Mouse (Mus musculus) kidney, adult 9 months (tissue): ENCODE results near the gene Tob2.

Experiments used
- DNase-seq: peaks from one replicate; pipeline ENCODE4 v3.0.0; 2022

Tob2 gene

DNA sequence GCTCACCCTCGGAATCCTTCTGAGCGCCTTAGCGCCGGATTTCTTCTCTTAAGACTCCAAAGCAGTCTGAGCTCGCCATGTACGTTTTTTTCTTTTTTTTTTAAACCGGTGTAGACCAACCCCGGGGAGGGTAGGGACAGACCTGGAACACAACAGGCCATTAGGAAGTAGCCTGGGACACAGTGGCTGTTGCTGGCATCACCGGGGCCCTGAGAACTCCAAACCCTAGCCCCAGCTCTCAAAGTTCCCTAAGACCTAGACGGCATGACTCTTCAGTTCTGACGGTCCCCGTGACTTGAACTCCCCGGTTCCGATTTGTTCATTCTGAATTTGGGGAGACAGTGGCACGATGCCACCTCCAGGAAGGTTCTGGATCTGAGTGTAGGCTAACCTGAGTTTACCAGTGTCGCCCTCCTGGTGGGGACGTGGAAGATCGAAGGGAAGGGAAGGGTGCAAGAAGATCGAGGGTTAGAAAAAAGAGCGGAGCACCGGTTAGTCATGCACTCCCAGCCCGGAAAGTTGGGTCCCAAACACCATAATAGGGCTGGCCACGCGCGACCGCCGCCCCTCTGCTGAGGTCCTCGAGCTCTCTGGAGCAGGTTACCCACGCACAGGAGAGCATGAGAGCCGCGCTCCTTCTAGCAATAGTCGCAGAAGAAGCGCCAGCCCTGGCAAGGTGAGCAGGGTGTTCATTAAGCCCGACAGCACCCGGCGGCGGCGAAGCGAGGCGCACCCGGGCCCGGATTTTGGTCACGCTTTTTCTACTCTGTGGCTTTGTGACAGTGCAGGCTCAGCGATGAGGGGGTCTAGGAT lies at the start of gene Tob2:
Gene Tob2, minus strand, starts transcription at position 280 of the 813 bp plus-strand sequence.
- peak; percentile 82 for DNase-seq

DNA sequence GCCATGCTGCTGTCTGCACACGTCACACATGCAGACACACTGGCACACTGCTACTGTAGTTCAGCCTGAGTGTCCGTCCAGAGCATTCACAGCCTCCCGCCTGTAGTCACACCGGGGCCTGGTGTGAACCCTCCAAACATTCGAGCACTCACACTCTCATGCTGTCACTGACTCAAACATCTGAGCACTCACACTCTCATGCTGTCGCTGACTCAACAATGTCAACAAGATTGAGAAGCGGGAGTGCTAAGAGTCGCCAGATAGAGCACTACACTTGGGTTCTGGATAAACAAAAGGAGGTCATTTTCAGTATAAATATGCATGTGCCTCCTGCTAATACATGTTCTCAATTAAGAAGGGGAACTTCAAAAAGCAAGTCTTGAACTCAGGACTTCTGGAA lies 49.4 kb upstream of the Tob2 start:
- DNase-seq: no peak

DNA sequence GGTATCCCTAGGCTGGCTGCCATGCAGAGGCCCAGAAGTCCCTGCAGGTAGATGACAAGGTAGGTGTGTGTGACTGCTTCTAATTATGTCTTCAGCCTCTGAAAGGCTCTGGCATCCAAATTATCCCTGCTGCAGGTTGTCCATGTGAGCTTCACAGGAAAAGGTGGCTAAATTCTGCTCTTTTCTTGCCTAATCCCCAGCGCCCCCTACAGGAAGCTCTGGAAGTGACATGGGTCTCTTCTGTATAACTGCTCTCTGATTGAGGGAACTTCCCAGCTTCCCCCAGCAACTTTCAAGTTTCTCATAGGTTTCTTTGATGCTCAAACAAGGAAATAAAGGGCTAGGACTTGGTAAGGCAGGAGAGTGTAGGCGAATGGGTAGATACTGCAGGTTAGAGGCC lies 46.3 kb upstream of the Tob2 start:
- DNase-seq: peak; percentile 82

DNA sequence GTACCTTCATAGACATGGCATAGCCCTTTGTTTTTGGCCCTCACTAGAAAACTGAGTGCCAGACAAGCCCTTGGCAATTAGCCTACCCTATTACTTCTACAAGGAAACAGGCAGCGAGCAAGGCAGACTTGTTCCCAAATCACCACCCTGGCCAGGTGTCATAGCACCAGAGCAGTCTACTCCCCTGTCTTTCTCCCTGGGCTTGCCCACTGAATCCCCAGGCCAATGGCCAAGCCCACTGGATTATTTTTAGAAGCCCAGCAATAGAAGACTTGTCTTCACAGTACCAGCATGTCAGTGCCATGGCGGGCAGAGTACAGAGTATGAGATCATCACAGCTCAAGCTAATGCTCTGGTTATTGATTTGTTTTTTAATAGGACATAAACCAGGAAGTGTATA lies 40.2 kb upstream of the Tob2 start:
- no peak for DNase-seq

DNA sequence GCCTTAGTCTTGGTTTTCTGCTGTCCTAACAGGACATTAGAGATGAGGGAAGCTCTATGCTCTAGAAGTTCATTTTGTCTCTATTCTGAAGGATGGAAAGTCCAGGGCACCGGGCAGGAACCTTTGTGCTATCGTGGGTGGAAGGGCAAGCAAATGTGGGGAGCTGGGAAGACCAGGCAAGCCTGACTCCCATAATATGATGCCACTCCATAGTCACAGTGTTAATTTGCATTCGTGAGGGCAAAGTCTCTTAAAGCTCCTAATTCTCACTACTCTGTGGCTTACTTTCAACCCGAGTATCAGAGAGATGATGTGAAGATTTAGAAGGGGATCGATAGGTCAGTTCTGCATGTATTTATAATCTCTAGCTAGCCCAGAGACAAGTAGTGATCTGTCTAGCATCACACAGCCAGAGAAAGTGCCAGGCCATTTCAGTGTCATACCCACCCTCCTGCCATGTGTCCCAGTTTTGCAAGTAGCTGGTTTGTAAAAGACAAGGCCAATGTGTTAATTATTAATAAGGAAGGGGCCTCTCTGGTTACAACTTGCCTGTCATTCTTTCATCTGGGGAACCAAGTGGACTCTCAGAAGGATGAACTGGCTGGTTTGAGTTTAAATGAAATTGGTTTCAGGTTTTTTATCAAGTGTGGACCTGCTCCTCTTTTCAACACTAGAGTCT lies 39.1 kb upstream of the Tob2 start:
- DNase-seq: peak; percentile 70

DNA sequence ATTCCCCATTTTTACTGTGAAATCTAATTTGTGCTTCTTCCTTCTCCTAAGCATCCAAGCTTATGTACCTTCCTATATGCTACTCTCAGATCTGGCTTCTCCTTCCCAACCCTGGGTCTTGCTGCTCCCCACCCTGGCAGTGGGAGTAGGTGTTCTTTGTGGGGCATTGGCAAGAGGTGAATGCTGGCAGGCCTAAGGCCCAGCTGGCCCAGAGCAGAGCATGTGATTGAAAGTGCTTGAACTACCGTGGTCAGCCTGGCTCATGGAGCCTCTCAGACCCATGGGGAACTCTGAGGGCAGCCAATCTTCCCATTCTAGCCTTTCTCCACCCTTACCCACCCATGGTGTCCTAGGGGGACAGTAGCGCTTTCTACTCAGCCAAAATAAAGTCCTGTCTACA lies 37.8 kb upstream of the Tob2 start:
- DNase-seq: no peak

DNA sequence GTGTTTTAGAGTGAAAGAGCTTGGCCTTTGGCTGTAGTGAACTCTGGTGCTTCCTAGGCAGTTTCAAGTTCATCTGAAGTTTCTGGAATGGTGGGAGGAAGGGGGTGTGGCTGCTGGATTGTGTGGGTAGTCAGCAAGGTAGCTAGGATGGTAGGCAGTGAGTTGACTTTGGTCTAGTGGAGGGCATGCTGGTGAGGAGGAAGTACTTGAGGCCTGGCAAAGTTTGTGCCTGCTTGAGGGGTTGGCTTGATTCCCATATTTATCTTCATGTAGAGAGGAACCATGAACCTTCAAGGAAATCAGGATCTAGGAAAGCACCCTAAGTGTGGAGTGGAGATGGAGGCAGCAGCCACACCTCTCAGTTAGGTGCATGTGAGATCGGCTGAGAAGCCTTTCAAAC lies 35.4 kb upstream of the Tob2 start:
- peak; percentile 76 for DNase-seq

DNA sequence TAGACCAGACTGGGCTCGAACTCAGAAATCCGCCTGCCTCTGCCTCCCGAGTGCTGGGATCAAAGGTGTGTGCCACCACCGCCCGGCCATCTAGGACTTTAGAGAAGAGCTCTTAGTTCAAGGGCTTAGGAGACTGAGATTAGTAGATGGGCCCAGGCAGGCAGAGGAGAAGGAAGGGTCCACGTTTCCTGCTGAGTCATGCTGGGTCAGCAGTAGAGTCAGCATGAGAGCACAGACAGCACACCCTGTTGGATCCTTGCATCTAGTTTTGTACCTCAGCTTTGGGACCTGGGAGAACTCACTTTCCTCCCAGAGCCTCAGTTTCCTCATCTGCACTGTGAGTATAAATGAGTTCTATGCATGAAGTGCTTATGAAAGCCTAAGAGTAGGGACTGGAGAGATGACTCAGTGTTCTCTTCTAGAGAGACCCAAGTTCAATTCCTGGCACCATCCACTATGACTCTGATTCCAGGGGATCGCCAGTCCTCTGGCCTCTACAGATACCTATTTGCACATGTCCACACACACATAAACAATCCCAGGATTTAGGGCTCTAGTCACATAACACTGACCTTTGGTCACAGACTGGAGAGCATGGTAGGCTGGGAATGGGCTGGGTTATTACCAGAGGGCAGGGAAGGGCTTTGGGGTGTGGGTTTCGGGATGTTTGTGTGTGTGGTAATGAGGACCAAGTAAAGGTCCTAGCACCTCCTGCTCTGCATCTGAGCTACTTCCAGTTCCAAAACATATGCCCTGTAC lies 33.4 kb upstream of the Tob2 start:
- peak; percentile 27 for DNase-seq

DNA sequence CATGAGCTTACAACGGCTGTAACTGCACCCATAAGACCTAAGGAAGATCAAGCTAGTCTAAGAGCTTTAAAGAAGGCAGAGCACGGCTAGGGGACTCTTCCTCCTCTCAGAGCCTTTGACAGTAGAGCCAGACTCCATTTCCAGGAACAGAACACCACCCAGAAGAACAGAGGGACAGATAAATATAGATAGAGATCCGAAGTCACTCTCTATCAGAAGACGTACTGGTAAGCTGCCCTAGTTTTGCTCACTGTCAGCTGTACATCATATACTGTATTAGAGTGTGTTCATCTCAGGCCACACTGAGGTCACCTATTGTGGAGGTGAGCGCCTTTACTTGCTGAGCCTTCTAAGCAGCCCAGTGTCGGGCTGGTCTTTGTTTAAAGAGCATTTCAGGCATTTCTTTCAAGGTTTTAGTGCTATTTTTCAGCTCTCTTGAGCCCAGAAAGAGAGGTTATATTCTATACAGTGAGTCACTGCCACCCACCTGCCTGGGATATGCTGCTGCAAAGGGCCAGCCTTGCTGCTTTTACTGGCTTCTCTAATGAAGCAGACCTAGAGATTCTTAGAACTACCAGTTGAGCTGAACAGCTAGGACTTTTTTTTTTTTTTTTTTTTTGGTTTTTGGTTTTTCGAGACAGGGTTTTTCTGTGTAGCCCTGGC lies 32.7 kb upstream of the Tob2 start:
- DNase-seq: no peak

DNA sequence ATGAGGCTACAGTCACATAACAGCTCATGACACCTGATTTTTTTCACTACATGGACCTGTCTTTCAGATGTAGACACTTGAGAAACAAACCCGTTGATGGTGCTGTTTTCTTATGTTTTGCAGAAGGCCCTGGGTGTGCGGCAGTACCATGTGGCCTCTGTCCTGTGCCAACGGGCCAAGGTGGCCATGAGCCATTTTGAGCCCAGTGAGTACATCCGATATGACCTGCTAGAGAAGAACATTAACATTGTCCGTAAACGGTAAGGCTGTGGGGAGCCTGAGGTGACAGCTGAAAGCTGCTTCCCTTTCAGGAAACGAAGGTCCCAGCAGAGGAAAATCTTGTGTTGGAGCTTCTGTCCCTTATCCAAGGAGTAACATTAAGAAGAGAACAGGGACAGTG lies 30.6 kb upstream of the Tob2 start:
- no peak for DNase-seq

DNA sequence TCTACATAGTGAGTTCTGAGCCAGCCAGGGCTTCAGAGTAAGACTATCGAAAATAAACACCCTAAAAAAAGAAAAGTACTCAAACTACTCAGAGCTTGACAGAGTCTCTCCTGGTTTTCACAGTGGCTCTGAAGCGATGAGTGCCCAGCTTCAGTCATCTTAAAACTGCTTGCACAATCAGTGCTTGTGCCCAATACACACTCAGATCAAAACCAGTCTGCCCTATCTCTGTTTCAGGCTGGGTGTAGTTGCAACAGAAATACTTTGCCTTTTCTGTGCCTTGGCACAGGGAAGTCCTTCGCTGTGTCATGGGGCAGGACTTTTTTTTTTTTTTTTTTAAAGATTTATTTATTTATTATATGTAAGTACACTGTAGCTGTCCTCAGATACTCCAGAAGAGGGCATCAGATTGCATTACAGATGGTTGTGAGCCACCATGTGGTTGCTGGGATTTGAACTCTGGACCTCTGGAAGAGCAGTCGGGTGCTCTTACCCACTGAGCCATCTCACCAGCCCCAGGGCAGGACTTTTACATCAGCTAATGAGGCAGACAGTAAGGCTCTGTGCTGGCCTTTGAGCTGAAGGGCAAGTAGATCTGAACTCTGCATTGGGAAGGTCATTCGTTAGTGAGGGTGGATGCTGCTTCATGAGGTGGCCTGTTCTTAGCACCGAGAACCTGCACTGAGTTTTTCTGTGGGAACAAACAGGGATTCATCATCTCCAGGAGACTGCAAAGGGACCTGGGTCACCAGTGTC lies 28.4 kb upstream of the Tob2 start:
- DNase-seq: peak; percentile 61

DNA sequence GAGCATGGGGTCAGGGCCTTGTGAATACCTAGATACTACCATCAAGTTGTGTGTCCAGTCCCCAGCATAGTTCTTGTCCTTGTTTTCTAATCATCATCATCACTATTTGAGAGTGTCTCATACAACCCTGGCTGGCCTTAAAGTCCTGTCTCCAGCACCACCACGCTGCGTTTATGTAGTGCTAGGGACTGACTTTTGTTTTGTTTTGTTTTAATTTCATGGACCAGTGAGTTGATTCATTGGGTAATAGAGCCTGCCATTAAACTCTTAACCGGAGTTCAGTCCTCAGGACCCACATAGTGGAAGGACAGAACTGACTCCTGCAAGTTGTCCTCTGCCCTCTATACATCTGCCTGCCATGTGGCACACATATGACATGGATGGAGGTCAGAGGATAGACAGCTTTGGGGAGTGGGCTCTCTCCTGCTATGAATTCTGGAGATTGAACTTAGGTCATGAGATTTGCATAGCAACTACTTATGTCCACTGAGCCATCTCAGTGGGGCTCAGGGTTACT lies 26.9 kb upstream of the Tob2 start:
- DNase-seq: peak; percentile 32

DNA sequence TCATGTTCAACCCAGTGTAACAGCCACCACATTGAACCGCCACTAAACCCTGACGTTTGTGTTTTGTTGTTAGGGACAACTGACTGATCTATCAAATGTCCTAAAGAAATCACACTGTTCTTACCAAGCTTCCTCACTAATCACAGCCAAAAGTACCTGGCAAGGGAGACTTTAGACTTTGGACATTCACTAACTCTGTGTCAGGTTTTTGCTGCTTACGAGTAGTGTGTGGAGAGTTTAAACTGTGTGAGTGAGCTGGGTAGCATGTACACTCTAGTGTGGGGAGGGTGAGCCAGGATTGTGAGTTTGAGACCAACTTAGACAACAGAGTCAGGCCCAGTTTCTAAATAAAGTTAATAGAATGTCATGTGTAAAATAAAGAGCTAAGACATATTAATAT lies 23.8 kb upstream of the Tob2 start:
- peak; percentile 83 for DNase-seq

DNA sequence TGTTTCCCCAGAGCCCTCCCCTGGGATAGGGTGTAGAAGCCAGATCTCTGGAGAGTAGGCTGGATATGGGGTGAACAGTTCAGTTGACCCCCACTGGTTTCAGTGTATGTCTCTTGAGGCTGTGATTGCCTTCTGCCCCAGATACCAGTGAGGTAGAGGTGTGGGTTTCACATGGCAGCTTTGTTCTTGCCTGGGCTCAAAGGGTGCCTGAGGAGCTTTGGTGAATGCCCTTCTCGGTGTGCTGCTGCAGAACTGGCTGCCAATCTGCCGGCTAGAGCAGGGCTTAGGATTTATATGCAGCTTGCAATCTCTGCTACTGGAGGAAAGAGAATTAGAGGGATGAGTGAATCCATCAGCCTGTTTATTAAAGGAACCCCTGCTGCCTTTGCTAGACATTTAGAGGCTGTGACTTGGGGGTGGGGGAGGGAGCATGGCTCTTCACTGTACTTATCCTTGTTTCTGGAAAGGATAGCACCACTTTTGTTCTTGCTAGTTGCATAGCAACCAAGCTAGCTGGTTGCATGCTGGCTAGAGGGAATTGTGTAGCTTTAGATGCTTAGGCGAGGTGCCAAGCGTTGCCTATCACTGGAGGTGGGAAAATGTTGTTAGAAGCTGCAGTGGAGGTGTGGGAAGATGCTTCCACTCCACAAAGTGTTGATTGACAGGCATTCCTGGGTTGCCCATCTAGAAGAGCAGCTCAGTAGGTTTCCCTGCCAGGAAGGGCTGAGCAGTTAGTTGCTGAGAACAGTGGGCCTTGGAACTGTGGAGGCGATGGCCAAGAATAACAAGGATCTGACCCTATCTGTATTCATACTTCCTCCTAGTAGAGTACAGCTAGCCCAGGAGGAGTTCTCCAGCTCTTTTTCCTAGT lies 21.2 kb upstream of the Tob2 start:
- DNase-seq: no peak

DNA sequence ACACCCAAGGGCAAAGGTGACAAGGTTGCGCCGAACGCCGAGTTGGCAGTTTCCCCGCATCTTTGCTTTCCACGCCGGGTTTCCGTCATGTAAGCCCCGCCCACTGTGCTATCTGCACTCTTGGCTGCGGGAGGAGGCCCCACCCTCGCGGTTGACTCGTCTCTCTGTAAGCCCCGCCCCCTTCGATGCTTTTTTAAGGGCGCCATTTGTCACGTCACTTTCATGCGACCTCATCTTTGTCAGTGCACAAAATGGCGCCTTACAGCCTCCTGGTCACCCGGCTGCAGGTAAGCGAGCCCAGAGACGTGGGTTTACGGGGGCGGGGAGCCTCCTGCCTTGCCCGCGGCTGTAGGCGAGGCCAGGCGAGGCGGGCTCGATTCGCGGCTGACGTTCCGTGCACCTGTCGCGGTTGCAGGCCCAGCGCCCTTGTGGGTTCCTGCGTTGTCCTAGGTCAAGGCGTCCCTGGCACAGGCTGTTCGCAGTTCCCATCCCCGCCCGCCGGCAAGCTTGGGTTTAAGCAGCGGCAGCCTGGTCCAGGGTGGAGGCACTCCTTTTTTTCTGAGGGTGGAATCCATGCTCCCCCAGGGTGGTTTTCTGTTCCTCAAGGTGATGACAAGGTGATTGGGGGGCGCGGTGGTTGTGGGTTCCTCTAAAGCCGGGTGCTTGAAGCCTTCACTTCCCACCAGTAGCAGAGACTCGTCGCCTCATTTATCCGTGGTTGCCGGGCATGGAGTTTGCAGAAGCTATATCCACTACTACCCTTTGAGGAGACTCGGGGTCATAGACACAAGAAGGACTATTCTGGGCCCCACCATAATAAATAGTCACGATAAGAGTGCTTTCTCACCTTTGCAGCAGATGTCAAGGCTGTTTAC lies 13.9 kb upstream of the Tob2 start, which contains the start of gene Aco2:
Gene Aco2, plus strand, starts transcription at position 48 of the 875 bp plus-strand sequence.
- peak; percentile 100 for DNase-seq

DNA sequence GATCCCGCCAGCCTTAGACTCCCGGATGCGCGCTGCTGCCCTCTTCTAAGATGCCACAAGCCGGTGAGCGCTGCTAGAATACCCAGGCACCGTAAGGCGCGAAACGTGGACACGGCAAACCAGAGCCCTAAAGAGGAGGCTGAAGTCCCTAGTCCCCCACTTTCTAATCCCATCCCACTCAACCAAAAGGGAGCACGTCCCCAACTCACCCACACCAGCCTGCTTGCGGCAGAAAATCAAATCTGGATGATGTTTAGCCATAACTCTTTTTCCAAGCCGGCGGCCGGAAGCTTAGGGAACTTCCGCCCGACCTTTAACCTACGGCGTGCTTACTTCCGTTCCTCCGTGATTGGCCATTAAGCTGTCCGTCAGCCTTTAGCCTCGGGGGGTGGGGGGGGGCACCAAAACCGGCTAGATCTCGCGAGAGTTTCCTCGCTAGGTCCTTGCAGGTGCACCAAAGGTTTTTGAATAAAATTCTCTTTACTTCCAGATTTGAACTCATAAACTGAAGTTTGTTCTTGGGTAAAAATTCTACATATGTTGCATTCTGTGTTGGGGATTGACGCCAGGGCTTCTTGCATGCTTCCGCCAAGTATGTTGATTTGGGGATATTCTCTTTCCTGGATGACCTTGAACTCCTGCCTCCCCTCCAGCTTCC lies 13.1 kb upstream of the Tob2 start, which contains the start of gene Phf5a:
Gene Phf5a, minus strand, starts transcription at position 308 of the 658 bp plus-strand sequence.
- peak; percentile 91 for DNase-seq

DNA sequence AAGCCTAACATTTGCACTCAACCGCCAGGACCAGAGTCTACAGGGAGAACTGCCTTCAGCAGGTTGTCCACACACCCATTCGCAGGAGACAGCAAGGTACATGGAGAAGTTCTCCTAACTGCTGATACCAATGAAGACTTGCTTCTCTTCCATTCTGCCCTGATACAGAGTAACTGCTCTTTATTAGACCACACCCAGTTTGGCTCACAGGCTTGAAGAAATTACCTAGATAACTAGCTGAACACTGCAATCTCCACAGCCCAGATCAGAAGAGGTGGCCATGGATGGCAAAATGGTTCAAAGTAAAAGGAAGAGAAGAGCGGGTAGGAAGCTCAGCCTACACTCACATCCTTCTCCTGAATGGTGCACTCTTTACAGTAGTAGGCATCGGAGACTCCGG lies 11.4 kb upstream of the Tob2 start:
- no peak for DNase-seq

DNA sequence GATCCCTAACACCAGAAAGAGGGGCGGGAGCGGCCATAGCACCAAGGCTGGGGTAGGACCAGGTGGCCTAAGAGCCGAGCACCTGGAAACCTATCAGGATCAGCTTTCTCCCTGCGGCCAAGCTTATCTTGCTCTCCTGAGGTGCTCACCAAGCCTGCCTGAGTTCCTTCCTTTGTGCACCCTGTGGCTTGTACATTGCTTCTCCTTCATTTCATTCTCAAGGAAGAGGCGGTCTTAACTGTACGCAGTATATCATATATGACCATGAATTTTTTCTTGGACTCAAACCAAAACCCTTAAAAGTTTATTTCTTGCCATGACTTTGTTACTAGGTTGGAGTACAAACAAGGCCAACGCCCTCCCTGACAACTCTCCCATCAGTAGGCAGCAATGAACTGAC lies 5.6 kb upstream of the Tob2 start:
- DNase-seq: no peak

DNA sequence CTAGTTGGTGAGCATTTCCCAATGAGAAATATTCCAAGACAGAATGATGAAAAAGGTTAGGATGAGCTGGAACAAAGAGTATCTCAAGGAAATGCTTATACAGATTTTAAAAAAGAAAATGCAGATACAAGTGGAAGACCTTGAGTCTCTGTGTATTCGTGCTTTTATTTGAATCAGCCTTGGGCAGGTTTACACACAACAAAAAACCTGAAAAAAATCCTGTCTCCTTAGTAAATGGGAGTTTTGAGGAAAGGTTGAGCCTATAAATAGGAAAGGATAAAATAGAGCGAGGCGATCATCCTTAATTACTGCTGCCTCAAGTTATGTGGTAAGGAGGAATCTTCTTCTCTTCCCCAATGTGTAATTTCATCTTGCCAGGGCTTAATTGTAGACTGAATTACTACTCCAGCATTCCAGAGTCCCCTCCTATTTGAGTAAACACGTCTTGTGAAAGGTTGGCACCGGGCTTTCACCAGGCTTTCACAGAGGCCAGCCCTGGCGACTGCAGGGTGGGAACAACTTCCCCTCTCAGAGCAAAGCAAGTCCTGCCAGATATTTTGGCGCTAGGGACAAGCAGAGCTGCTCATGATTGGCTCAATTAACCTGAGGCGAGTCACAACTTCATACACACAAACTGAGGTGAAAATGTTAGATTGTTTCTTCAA lies 2.0 kb upstream of the Tob2 start:
- no peak for DNase-seq
